Mouse (Mus musculus): ENCODE data around the gene Zfp994.
"Not testable (repeated sequence)": the region's sequence is repeated elsewhere in the genome, so short reads cannot be mapped to it uniquely, and the experiment has no call there.

Zfp994 gene

GRCm38 (mm10) chr17:22225422-22226012, at the start of gene Zfp994:
Gene Zfp994 (minus strand): TSS chr17:22225616.
- DNase-seq = peak; percentile 88 to 95

- peak; percentile 40 to 48 for DNase-seq
Observed at GRCm38 (mm10) chr17:22230701-22231100, 5.3 kb upstream of the Zfp994 start.

GRCm38 (mm10) chr17:22225015-22225414, 401 bp downstream of the Zfp994 start:
- DNase-seq = peak; percentile 5 to 35

DNA sequence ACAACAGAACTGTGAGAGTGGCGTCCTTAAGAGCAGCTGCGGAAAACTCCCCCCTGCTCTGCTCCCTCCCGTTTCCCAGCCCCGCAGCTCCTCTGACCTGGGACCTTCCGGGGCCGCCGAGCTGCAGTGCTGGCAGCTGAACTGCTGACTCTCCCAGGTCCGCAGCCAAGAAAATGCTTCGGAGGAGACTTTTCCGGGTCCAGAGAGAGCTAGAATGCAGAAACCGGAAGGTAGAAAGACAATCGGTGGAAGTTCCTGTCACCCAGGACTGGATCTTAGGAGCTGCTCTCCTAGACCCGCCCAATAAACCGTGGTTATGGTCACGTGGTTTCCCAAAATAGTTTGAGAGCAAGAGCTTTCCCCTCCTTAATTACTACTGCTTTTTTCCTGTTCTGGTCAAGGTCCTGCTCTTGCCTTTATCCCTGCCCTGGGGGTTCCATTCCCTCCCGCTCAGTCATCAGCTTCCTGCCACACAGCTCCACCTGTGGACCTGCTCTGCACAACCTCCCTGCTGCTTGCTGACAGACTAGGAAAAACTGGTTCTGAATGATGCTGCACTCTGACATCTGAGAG, 59.6 kb downstream of the Zfp994 start, which contains the start of gene Zfp947:
Gene Zfp947 (minus strand): TSS at position 469 of the 573 bp plus-strand sequence.
- DNase-seq = peak; percentile 64 to 72

DNA sequence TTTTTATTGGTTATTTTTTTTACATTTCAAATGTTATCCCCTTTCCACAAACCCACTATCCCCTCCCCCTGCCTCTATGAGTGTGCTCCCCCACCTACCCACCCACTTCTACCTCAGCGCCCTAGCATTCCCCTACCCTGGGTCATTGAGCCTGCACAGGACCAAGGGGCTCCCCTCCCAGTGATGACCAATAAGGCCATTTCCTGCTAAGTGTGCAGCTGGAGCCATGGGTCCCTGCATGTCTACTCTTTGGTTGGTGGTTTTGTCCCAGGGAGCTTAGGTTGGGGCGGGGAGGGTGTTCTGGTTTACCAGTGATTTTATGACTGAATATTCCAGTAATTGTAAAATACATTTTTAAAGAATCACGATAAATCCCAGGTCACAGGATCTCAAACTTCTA, 60.1 kb downstream of the Zfp994 start:
- peak in 1 of 2 experiments; percentile 3 for DNase-seq

DNA sequence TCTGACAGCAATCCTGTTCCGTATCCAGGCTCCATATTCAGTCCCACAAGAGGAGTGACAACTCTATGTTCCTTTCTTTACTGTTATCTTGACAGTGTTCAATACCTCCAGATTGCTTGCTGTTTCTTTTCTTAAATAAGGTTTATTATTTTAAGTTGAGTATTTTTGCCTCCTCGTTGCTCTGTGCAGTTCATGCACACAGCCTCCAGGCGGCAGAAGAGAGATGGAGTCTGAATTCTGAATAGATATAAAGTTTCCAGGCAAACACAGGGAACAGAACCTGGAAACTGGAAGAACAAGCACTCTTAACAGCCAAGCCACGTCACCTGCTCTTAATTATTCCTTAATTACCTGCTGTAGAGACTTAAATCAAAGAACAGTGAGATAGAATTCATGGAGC, 71.5 kb downstream of the Zfp994 start:
- DNase-seq = not testable (repeated sequence)
